Mouse (Mus musculus) effector memory CD4-positive, alpha-beta T cell, adult 5 months (primary cell): Measurements from ENCODE around the gene Toe1. TPM values are rescaled to one million over a fixed set of nuclear protein-coding genes. Genes with fewer than 3 reads are reported as not detected.

ENCODE experiments used
- polyA plus RNA-seq: library from polyadenylated mRNA; unstranded; fragments of 100-300 nt; shearing (Covaris generic); gene quantifications from one replicate; pipeline ENCODE4 v1.2.1, GENCODE M21; 2017

The Toe1 gene
- 31.4 TPM for polyA plus RNA-seq

DNA sequence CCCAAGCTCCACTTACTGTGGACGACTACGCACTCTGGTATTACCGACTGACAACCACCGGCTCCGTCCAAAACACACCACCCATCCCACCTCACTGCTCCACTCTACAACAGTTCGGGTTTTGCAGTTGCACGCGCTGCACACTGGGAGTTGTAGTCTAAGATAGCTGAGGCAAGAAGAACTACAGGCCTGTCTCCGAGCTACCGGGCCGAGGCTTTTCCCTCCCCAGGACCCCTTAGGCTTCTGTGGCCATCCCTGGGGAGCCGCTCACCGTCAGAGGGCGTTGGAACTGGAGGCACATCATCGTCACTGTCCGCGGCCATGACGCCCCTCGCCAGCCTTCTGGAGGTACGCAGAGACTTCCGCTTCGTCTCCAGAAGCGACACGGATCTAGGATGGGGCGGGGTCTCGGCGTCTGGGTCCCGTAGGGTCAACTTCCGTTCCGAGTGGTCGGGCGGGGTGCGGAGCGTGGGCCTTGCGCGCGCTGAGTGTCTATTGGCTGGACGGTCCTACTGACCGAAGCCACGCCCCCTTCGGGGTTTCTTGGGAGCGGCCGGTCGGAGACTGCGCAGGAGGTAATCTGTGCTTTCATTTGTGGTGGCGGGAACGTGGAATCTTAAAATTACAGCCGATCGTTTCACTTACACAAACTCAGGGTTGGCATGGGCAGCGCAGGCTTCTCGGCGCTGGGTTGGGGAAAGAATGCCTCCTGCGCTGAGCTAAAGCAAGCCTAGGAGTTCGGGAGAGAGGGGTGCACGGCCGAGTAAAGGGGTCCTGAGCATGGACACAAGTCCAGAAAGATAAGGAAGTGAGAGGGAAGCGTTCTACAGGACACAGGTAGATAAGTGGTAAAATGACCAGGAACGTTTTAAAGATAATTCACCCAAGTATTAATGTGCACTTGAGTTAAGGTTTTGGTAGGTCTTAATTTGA, at the start of gene Toe1, which contains the start of gene Mutyh:
Gene Toe1 (minus strand): TSS at position 444 of the 933 bp plus-strand sequence.
Gene Mutyh (plus strand): TSS at position 527 of the 933 bp plus-strand sequence.

DNA sequence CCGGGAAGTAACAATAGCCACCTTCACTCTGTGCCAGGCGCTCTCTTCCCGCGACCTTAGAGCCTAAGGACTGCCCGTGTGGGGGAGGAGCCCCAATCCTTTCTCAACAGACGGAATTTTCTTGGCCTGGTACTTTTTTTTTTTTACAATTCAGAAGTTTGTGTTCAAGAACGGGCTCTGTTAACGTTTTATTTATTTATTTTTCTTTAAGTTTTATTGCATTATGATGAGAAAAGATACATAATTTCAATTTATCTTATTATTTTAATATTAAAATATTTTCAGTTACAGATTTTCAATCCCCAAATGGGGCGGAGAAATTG, 14.2 kb upstream of the Toe1 start, which contains the start of gene Hpdl:
Gene Hpdl (minus strand): TSS at position 14 of the 323 bp plus-strand sequence.

Other genes with a start within 250 kb of the Toe1 start
- gene Gpbp1l1, start 250.0 kb downstream of the Toe1 start, polyA plus RNA-seq, result 61.4 TPM
- 8.7 TPM for gene Ccdc17, start 211.0 kb downstream of the Toe1 start, polyA plus RNA-seq
- 91.4 TPM for gene Nasp, start 179.7 kb downstream of the Toe1 start, polyA plus RNA-seq
- 215 TPM for gene Akr1a1, start 156.0 kb downstream of the Toe1 start, polyA plus RNA-seq
- 495 TPM for gene Prdx1, start 122.1 kb downstream of the Toe1 start, polyA plus RNA-seq
- 3.7 TPM for gene Mmachc, start 99.2 kb downstream of the Toe1 start, polyA plus RNA-seq
- gene Ccdc163, start 99.1 kb downstream of the Toe1 start, polyA plus RNA-seq, result 9.8 TPM
- 3.2 TPM for gene Tesk2, start 86.7 kb downstream of the Toe1 start, polyA plus RNA-seq
- 10.6 TPM for gene Mutyh, start 83 bp upstream of the Toe1 start, polyA plus RNA-seq
- gene Hpdl, start 14.1 kb upstream of the Toe1 start, polyA plus RNA-seq, result not detected
- gene Zswim5, start 69.7 kb upstream of the Toe1 start, polyA plus RNA-seq, result 0.24 TPM
- 40.9 TPM for gene Urod, start 186.8 kb upstream of the Toe1 start, polyA plus RNA-seq
- 25.3 TPM for gene Hectd3, start 187.7 kb upstream of the Toe1 start, polyA plus RNA-seq
- gene Eif2b3, start 211.8 kb upstream of the Toe1 start, polyA plus RNA-seq, result 20.9 TPM